Mouse (Mus musculus): ENCODE measurements around the gene D6Wsu163e. TPM values are rescaled to one million over a fixed set of nuclear protein-coding genes. Genes with fewer than 3 reads are reported as not detected.
A peak's percentile ranks its signal among the peaks of the same experiment; 100 is the strongest.

The D6Wsu163e gene
- polyA plus RNA-seq, 1 experiment from 2014 or later = 12.6 TPM

GRCm38 (mm10) chr6:126955734-126956133, 16.0 kb downstream of the D6Wsu163e start:
- H3K27ac ChIP-seq (ENCODE audit: poor library complexity, severe bottlenecking) = no peak overlapping the region
- no peak overlapping the region for H3K4me2 ChIP-seq
- H3K4me1 ChIP-seq (replicated peaks) = no peaks in the 10 kb centered on the region
- H3K36me3 ChIP-seq = peaks cover 33% of the 10 kb centered on the region
- no peaks in the 10 kb centered on the region for H3K9me3 ChIP-seq (replicated peaks)
- H3K4me3 ChIP-seq = no peak overlapping the region
- H3K27me3 ChIP-seq (replicated peaks) = no peaks in the 10 kb centered on the region
- ATAC-seq (ENCODE audit: insufficient number of reproducible peaks, low FRiP score) = no peak
- WGBS = 11% methylated on average over 10 of the region's 10 CpGs
- H3K9ac ChIP-seq = no peak overlapping the region

GRCm38 (mm10) chr6:126961371-126962018, 21.7 kb downstream of the D6Wsu163e start:
- no peak overlapping the region for H3K4me2 ChIP-seq
- H3K27me3 ChIP-seq (replicated peaks) = no peaks in the 10 kb centered on the region
- WGBS = 60% methylated on average over 8 of the region's 8 CpGs
- peaks cover 25% of the 10 kb centered on the region for H3K36me3 ChIP-seq
- H3K4me3 ChIP-seq = no peak overlapping the region
- peaks cover 19% of the 10 kb centered on the region for H3K4me1 ChIP-seq (replicated peaks)
- no peaks in the 10 kb centered on the region for H3K9me3 ChIP-seq (replicated peaks)
- peak overlapping the region; percentile 65; the same call in 1 of the 2 replicates for H3K27ac ChIP-seq (ENCODE audit: poor library complexity, severe bottlenecking)
- H3K9ac ChIP-seq = no peak overlapping the region
- peak; percentile 57; the same call in 1 of the 2 replicates for ATAC-seq (ENCODE audit: insufficient number of reproducible peaks, low FRiP score)

- ATAC-seq (ENCODE audit: insufficient number of reproducible peaks, low FRiP score) = no peak
- Histone ChIP-seq H3K4me1 (replicated peaks) (peaks cover 24% of the 10 kb centered on the region), H3K27me3 (replicated peaks) (no peaks in the 10 kb centered on the region), H3K4me2 (no peak overlapping the region), H3K36me3 (peaks cover 14% of the 10 kb centered on the region), H3K9me3 (replicated peaks) (no peaks in the 10 kb centered on the region), H3K9ac (no peak overlapping the region), H3K27ac (ENCODE audit: poor library complexity, severe bottlenecking) (no peak overlapping the region), H3K4me3 (no peak overlapping the region)
- WGBS = 64% methylated on average over 5 of the region's 5 CpGs
These were observed 22.9 kb downstream of the D6Wsu163e start for GRCm38 (mm10) chr6:126962709-126963108.

GRCm38 (mm10) chr6:126963426-126963825, 23.7 kb downstream of the D6Wsu163e start:
- no peak overlapping the region for H3K4me3 ChIP-seq
- no peaks in the 10 kb centered on the region for H3K9me3 ChIP-seq (replicated peaks)
- no peak overlapping the region for H3K27ac ChIP-seq (ENCODE audit: poor library complexity, severe bottlenecking)
- peaks cover 26% of the 10 kb centered on the region for H3K4me1 ChIP-seq (replicated peaks)
- H3K4me2 ChIP-seq = no peak overlapping the region
- H3K36me3 ChIP-seq = peaks cover 14% of the 10 kb centered on the region
- H3K27me3 ChIP-seq (replicated peaks) = no peaks in the 10 kb centered on the region
- no peak overlapping the region for H3K9ac ChIP-seq
- no peak for ATAC-seq (ENCODE audit: insufficient number of reproducible peaks, low FRiP score)
- 79% methylated on average over 9 of the region's 9 CpGs for WGBS

- 47% methylated on average over 14 of the region's 14 CpGs for WGBS
- Histone ChIP-seq H3K36me3 (peaks cover 10% of the 10 kb centered on the region), H3K4me2 (peak overlapping the region; percentile 24; the same call in 1 of the 2 replicates), H3K4me1 (replicated peaks) (peaks cover 37% of the 10 kb centered on the region), H3K9ac (0 out of 2 replicates have a peak overlapping the region, but pooled peaks have one; percentile 1), H3K9me3 (replicated peaks) (no peaks in the 10 kb centered on the region), H3K27ac (ENCODE audit: poor library complexity, severe bottlenecking) (peak overlapping the region; percentile 76), H3K4me3 (no peak overlapping the region), H3K27me3 (replicated peaks) (no peaks in the 10 kb centered on the region)
- no peak for ATAC-seq (ENCODE audit: insufficient number of reproducible peaks, low FRiP score)
These were observed 26.7 kb downstream of the D6Wsu163e start for GRCm38 (mm10) chr6:126966241-126967026.

GRCm38 (mm10) chr6:126981539-126982234, 41.9 kb downstream of the D6Wsu163e start:
- 29% methylated on average over 5 of the region's 5 CpGs for WGBS
- no peak overlapping the region for H3K4me3 ChIP-seq
- 0 out of 2 replicates have a peak, but pooled peaks have one; percentile 48 for ATAC-seq (ENCODE audit: insufficient number of reproducible peaks, low FRiP score)
- H3K27ac ChIP-seq (ENCODE audit: poor library complexity, severe bottlenecking) = no peak overlapping the region
- peaks cover 11% of the 10 kb centered on the region; the same call in 1 of the 2 replicates for H3K4me1 ChIP-seq (replicated peaks)
- H3K4me2 ChIP-seq = no peak overlapping the region
- peaks cover 10% of the 10 kb centered on the region; the same call in 1 of the 2 replicates for H3K36me3 ChIP-seq
- H3K9me3 ChIP-seq (replicated peaks) = no peaks in the 10 kb centered on the region
- H3K27me3 ChIP-seq (replicated peaks) = no peaks in the 10 kb centered on the region
- no peak overlapping the region for H3K9ac ChIP-seq

- H3K36me3 ChIP-seq = no peaks in the 10 kb centered on the region
- H3K27ac ChIP-seq (ENCODE audit: poor library complexity, severe bottlenecking) = no peak overlapping the region
- H3K4me2 ChIP-seq = no peak overlapping the region
- H3K9me3 ChIP-seq (replicated peaks) = no peaks in the 10 kb centered on the region
- no peak for ATAC-seq (ENCODE audit: insufficient number of reproducible peaks, low FRiP score)
- no peaks in the 10 kb centered on the region for H3K4me1 ChIP-seq (replicated peaks)
- no peak overlapping the region for H3K9ac ChIP-seq
- H3K4me3 ChIP-seq = no peak overlapping the region
- 55% methylated on average over 2 of the region's 2 CpGs for WGBS
- no peaks in the 10 kb centered on the region for H3K27me3 ChIP-seq (replicated peaks)
These were observed 53.9 kb downstream of the D6Wsu163e start for GRCm38 (mm10) chr6:126993676-126994075.

- no peak overlapping the region for H3K4me3 ChIP-seq
- H3K4me2 ChIP-seq = no peak overlapping the region
- 37% methylated on average over 3 of the region's 3 CpGs for WGBS
- no peak overlapping the region for H3K9ac ChIP-seq
- H3K36me3 ChIP-seq = no peaks in the 10 kb centered on the region
- H3K27me3 ChIP-seq (replicated peaks) = no peaks in the 10 kb centered on the region
- no peaks in the 10 kb centered on the region for H3K4me1 ChIP-seq (replicated peaks)
- ATAC-seq (ENCODE audit: insufficient number of reproducible peaks, low FRiP score) = no peak
- H3K27ac ChIP-seq (ENCODE audit: poor library complexity, severe bottlenecking) = no peak overlapping the region
- H3K9me3 ChIP-seq (replicated peaks) = no peaks in the 10 kb centered on the region
These were observed 55.7 kb downstream of the D6Wsu163e start for GRCm38 (mm10) chr6:126995494-126995893.

GRCm38 (mm10) chr6:126996399-126996798, 56.6 kb downstream of the D6Wsu163e start:
- Histone ChIP-seq H3K9ac (no peak overlapping the region), H3K27me3 (replicated peaks) (no peaks in the 10 kb centered on the region)

GRCm38 (mm10) chr6:127005646-127006045, 65.9 kb downstream of the D6Wsu163e start:
- H3K27ac ChIP-seq (ENCODE audit: poor library complexity, severe bottlenecking) = no peak overlapping the region
- 82% methylated on average over 3 of the region's 3 CpGs for WGBS
- ATAC-seq (ENCODE audit: insufficient number of reproducible peaks, low FRiP score) = no peak
- no peaks in the 10 kb centered on the region for H3K27me3 ChIP-seq (replicated peaks)
- no peak overlapping the region for H3K4me3 ChIP-seq
- no peak overlapping the region for H3K9ac ChIP-seq
- no peaks in the 10 kb centered on the region for H3K9me3 ChIP-seq (replicated peaks)
- H3K4me1 ChIP-seq (replicated peaks) = no peaks in the 10 kb centered on the region
- no peaks in the 10 kb centered on the region for H3K36me3 ChIP-seq
- H3K4me2 ChIP-seq = no peak overlapping the region

More at GRCm38 (mm10) chr6:126996399-126996798, 56.6 kb downstream of the D6Wsu163e start:
- ATAC-seq (ENCODE audit: insufficient number of reproducible peaks, low FRiP score) = no peak; the same call in 1 of the 2 replicates
- H3K4me3 ChIP-seq = no peak overlapping the region
- no peak overlapping the region for H3K4me2 ChIP-seq
- H3K36me3 ChIP-seq = no peaks in the 10 kb centered on the region
- no peaks in the 10 kb centered on the region for H3K4me1 ChIP-seq (replicated peaks)
- 55% methylated on average over 5 of the region's 5 CpGs for WGBS
- H3K27ac ChIP-seq (ENCODE audit: poor library complexity, severe bottlenecking) = no peak overlapping the region
- H3K9me3 ChIP-seq (replicated peaks) = no peaks in the 10 kb centered on the region

GRCm38 (mm10) chr6:127006551-127006950, 66.8 kb downstream of the D6Wsu163e start:
- no peaks in the 10 kb centered on the region for H3K36me3 ChIP-seq
- no peak overlapping the region for H3K27ac ChIP-seq (ENCODE audit: poor library complexity, severe bottlenecking)
- H3K9me3 ChIP-seq (replicated peaks) = no peaks in the 10 kb centered on the region
- no peaks in the 10 kb centered on the region for H3K27me3 ChIP-seq (replicated peaks)
- WGBS = 66% methylated on average over 3 of the region's 3 CpGs
- H3K9ac ChIP-seq = no peak overlapping the region
- H3K4me3 ChIP-seq = no peak overlapping the region
- ATAC-seq (ENCODE audit: insufficient number of reproducible peaks, low FRiP score) = no peak
- H3K4me1 ChIP-seq (replicated peaks) = no peaks in the 10 kb centered on the region
- no peak overlapping the region for H3K4me2 ChIP-seq

Measured in heart, embryonic 12.5 days (tissue).